Mouse (Mus musculus) liver, embryonic 14.5 days (tissue): ENCODE measurements around the gene Klhdc8b.

ENCODE experiments used
- CTCF ChIP-seq: IDR thresholded peaks from 2 replicates; pipeline ENCODE4 v1.5.1; 2016; ENCODE audit warnings: antibody characterized with exemption, low read depth, control low read depth
- EP300 ChIP-seq: IDR thresholded peaks from 2 replicates; pipeline ENCODE4 v1.6.1; 2016; ENCODE audit warnings: antibody characterized with exemption, low read depth

DNA sequence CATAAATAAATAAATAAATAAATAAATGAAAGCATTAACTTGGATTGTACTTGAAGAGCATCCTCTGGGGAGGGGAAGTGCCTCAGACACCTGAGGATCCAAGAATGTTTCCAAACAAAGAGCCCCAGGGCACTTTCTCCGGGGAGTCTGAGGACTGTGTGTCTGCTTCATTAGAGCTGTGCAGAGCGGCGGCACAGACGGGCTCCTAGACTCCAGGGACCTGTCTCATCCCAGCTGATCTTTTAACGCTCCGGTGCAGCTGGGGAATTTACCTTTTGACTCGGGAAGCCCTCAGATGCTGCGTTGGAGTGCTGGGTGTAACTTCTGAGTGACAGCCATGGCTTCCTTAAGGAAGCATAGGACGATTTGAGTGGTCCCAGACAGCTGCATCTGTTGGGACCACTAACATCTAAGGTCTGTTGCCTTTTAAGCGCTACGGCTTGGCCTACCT lies at the start of gene Klhdc8b:
- TF ChIP-seq EP300 (no peak), CTCF (no peak)
